Mouse (Mus musculus): Measurements from ENCODE around the gene Samd1. TPM values are rescaled to one million over a fixed set of nuclear protein-coding genes. Genes with fewer than 3 reads are reported as not detected.

The Samd1 gene
- 8.8 and 10.6 TPM in 2 replicates for polyA plus RNA-seq (2015; fragmentation: Nextera tagmentation; extraction: Ambion mirVana)

DNA sequence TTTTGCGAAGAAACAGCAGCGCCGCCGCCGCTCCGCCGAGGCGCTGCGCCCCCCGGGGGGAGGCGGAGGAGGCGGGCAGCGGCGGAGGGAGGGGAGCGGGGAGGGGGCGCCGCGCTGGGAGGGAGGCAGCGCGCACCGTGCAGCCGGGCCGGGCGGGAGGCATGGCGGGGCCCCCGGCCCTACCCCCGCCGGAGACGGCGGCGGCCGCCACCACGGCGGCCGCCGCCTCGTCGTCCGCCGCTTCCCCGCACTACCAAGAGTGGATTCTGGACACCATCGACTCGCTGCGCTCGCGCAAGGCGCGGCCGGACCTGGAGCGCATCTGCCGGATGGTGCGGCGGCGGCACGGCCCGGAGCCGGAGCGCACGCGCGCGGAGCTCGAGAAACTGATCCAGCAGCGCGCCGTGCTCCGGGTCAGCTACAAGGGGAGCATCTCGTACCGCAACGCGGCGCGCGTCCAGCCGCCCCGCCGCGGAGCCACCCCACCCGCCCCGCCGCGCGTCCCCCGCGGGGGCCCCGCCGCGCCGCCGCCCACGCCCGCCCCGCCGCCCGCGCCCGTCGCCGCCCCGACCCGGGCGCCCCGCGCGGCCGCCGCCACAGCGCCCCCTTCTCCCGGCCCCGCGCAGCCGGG is at the start of gene Samd1:
TSS of gene Samd1 (plus strand) at position 162 of the 631 bp plus-strand sequence.
- ATAC-seq (ENCODE audit: insufficient number of reproducible peaks, low FRiP score, low TSS enrichment, low read depth), result no peak
- Histone ChIP-seq H3K4me2 (peak within 1 kb of the TSS; percentile 86), H3K27me3 (no peaks in the 10 kb centered on the region), H3K36me3 (peaks cover 44% of the 10 kb centered on the region), H3K27ac (peak within 1 kb of the TSS; percentile 97), H3K9ac (peak within 1 kb of the TSS; percentile 80), H3K9me3 (no peaks in the 10 kb centered on the region), H3K4me3 (peak within 1 kb of the TSS; percentile 80), H3K4me1 (peaks cover 36% of the 10 kb centered on the region)
- WGBS, result 0% methylated on average over 55 of the region's 112 CpGs

DNA sequence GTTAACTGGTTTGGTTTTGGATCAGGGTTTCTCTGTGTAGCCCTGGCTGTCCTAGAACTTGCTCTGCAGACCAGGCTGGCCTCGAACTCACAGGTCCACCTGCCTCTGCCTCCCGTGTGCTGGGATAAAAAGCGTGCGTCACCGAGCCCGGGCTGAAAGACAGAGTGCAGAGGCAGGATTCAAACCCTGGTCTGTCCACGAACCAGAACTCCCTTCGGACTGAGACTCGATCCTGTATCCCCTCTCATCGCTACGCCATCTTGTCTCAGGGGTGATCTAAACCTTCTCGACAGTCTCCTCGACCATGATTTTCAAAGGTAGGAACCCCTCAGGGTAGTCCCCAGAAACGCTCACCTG is 42.7 kb upstream of the Samd1 start:
- ATAC-seq (ENCODE audit: insufficient number of reproducible peaks, low FRiP score, low TSS enrichment, low read depth), result no peak
- peak overlapping the region; percentile 37; the same call in 1 of the 2 replicates for H3K9ac ChIP-seq
- H3K27me3 ChIP-seq, result no peaks in the 10 kb centered on the region
- peak overlapping the region; percentile 65 for H3K4me3 ChIP-seq
- peak overlapping the region; percentile 90 for H3K4me2 ChIP-seq
- under 1% methylated on average over 14 of the region's 14 CpGs for WGBS
- H3K9me3 ChIP-seq, result no peaks in the 10 kb centered on the region
- peaks cover 19% of the 10 kb centered on the region for H3K4me1 ChIP-seq
- no peak overlapping the region for H3K27ac ChIP-seq
- H3K36me3 ChIP-seq, result no peaks in the 10 kb centered on the region

DNA sequence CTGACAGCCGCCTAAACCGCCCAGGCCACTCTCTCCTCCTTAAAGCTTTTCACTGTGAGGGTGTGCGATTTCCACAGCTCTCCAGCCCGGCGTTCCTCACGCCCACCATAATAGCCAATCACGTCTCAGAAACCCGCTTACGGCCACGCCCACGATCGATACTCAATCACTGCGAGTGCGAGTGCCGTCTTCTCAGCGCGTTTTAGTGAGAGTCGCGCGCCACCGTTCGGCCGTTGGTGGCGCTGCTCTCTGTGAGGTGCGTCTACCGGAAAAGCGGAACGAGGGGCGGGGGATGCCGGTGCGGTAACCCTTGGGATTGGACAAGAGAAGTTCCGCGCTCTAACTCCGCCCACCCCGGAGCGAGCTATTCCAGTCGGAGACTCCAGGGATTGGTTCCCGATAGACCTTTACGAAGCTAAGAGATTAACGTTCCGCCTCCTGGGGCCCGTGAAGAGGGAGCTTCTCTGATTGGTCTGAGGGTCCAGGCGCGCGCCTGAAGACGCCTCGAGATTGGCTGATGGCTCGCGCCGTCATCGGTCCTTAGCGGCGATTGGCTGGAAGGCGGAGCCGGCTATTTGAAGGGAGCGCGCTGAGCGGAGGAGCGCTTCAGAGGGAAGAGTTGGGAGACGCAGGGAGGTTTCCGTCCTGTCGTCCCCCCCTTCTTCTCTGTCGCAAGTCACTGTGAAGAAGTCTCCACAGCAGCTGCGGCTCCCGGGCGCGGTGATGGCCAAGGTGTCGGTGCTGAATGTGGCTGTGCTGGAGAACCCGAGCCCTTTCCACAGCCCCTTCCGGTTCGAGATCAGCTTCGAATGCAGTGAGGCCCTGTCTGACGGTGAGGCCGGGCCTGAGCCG is 42.1 kb upstream of the Samd1 start, which contains the start of the genes Gm10644 and Asf1b:
TSS of gene Gm10644 (minus strand) at position 100 of the 852 bp plus-strand sequence.
TSS of gene Asf1b (plus strand) at position 402 of the 852 bp plus-strand sequence.
- no peaks in the 10 kb centered on the region for H3K27me3 ChIP-seq
- WGBS, result under 1% methylated on average over 75 of the region's 75 CpGs
- H3K4me3 ChIP-seq, result peak within 1 kb of the TSS; percentile 65
- peak within 1 kb of the TSS; percentile 24; the same call in 1 of the 2 replicates for H3K27ac ChIP-seq
- H3K9ac ChIP-seq, result peak within 1 kb of the TSS; percentile 37
- H3K9me3 ChIP-seq, result no peaks in the 10 kb centered on the region
- ATAC-seq (ENCODE audit: insufficient number of reproducible peaks, low FRiP score, low TSS enrichment, low read depth), result peak; percentile 99
- peak within 1 kb of the TSS; percentile 90 for H3K4me2 ChIP-seq
- peaks cover 19% of the 10 kb centered on the region for H3K4me1 ChIP-seq
- no peaks in the 10 kb centered on the region for H3K36me3 ChIP-seq

DNA sequence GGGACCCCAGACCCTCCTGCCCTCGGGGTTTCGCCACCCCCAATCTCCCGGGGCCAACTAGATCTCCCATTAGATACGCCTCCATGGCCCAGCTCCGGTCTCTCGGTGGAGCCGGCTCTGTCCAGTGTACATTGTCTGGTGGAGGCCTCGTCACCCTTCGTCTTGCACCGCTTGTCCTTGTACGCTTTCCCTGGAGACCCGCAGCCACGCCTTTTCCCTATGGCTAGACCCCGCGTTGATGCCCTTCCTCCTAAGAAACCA is 41.6 kb upstream of the Samd1 start:
- H3K9me3 ChIP-seq, result no peaks in the 10 kb centered on the region
- peak overlapping the region; percentile 24; the same call in 1 of the 2 replicates for H3K27ac ChIP-seq

DNA sequence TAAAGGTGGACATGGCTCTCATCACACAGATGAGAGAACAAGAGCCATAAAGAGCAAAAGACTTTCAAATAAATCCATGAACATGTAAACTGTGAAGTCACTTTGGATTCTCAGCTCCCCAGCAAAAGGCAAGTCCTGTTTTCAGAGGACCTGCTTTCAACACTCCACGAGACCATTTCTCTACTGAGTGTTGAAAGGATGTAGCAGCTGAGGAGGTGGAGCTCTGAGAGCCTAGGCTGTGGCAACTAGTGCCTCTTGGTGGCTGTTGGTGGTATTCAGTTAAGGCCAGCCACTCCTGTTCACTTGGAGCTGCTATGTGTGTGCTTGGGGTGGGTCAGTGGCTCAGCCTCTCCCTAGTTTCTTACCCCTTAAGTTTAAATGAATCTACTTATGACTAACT is 40.7 kb upstream of the Samd1 start:
- H3K36me3 ChIP-seq, result no peaks in the 10 kb centered on the region
- H3K27ac ChIP-seq, result no peak overlapping the region
- H3K4me2 ChIP-seq, result peak overlapping the region; percentile 90
- peaks cover 19% of the 10 kb centered on the region for H3K4me1 ChIP-seq
- WGBS, result 23% methylated on average over 1 of the region's 1 CpGs
- no peak for ATAC-seq (ENCODE audit: insufficient number of reproducible peaks, low FRiP score, low TSS enrichment, low read depth)
- peak overlapping the region; percentile 65; the same call in 1 of the 2 replicates for H3K4me3 ChIP-seq
- no peak overlapping the region for H3K9ac ChIP-seq
- H3K9me3 ChIP-seq, result no peaks in the 10 kb centered on the region
- no peaks in the 10 kb centered on the region for H3K27me3 ChIP-seq

More for the DNA sequence above, 41.6 kb upstream of the Samd1 start:
- Histone ChIP-seq H3K4me3 (peak overlapping the region; percentile 65), H3K4me2 (peak overlapping the region; percentile 90), H3K9ac (peak overlapping the region; percentile 29), H3K36me3 (no peaks in the 10 kb centered on the region), H3K27me3 (no peaks in the 10 kb centered on the region), H3K4me1 (peaks cover 19% of the 10 kb centered on the region)
- 2% methylated on average over 15 of the region's 15 CpGs for WGBS
- ATAC-seq (ENCODE audit: insufficient number of reproducible peaks, low FRiP score, low TSS enrichment, low read depth), result no peak

- H3K27ac ChIP-seq, result no peak overlapping the region
- H3K27me3 ChIP-seq, result no peaks in the 10 kb centered on the region
- H3K4me3 ChIP-seq, result no peak overlapping the region
- H3K4me2 ChIP-seq, result no peak overlapping the region
- H3K9me3 ChIP-seq, result no peaks in the 10 kb centered on the region
- no peak for ATAC-seq (ENCODE audit: insufficient number of reproducible peaks, low FRiP score, low TSS enrichment, low read depth)
- H3K36me3 ChIP-seq, result peaks cover 15% of the 10 kb centered on the region; the same call in 1 of the 2 replicates
- WGBS, result 89% methylated on average over 5 of the region's 5 CpGs
- H3K4me1 ChIP-seq, result no peaks in the 10 kb centered on the region
- no peak overlapping the region for H3K9ac ChIP-seq
Observed at GRCm38 (mm10) chr8:83964015-83964765, 33.3 kb upstream of the Samd1 start.

GRCm38 (mm10) chr8:83967701-83968100 is 29.8 kb upstream of the Samd1 start:
- Histone ChIP-seq H3K9me3 (no peaks in the 10 kb centered on the region), H3K4me3 (no peak overlapping the region), H3K27ac (no peak overlapping the region), H3K9ac (no peak overlapping the region), H3K27me3 (no peaks in the 10 kb centered on the region), H3K36me3 (peaks cover 21% of the 10 kb centered on the region), H3K4me2 (no peak overlapping the region), H3K4me1 (peaks cover 4% of the 10 kb centered on the region; the same call in 1 of the 2 replicates)
- WGBS, result 91% methylated on average over 7 of the region's 7 CpGs
- no peak for ATAC-seq (ENCODE audit: insufficient number of reproducible peaks, low FRiP score, low TSS enrichment, low read depth)

- H3K4me1 ChIP-seq, result peaks cover 21% of the 10 kb centered on the region
- H3K36me3 ChIP-seq, result peaks cover 14% of the 10 kb centered on the region; the same call in 1 of the 2 replicates
- no peak overlapping the region for H3K4me2 ChIP-seq
- ATAC-seq (ENCODE audit: insufficient number of reproducible peaks, low FRiP score, low TSS enrichment, low read depth), result no peak
- H3K4me3 ChIP-seq, result no peak overlapping the region
- H3K27ac ChIP-seq, result no peak overlapping the region
- 80% methylated on average over 4 of the region's 4 CpGs for WGBS
- no peaks in the 10 kb centered on the region for H3K9me3 ChIP-seq
- H3K27me3 ChIP-seq, result no peaks in the 10 kb centered on the region
- H3K9ac ChIP-seq, result no peak overlapping the region
Observed at GRCm38 (mm10) chr8:83971121-83971520, 26.4 kb upstream of the Samd1 start.

DNA sequence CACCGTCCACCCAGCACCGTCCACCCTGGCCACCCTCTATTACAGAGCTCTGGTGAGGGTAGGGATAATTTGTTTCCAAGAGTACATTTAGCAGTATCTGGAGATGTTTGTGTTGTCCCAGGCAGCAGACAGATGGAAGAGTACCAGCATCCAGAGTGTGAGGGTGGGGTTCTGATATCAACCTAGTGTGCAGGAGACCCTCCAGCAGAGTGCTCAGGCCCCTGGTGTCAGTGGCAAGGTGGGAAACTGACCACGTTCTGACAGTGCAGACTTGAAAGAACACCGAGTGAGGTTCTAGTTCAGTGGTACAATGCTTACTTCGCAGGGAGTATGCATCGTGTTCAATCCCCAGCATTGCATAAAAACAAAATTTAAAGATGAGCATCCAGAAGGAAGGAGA is 25.8 kb upstream of the Samd1 start:
- H3K9ac ChIP-seq, result peak overlapping the region; percentile 51; the same call in 1 of the 2 replicates
- H3K36me3 ChIP-seq, result peaks cover 14% of the 10 kb centered on the region; the same call in 1 of the 2 replicates
- no peak for ATAC-seq (ENCODE audit: insufficient number of reproducible peaks, low FRiP score, low TSS enrichment, low read depth)
- H3K27me3 ChIP-seq, result no peaks in the 10 kb centered on the region
- H3K4me1 ChIP-seq, result peaks cover 21% of the 10 kb centered on the region
- H3K27ac ChIP-seq, result peak overlapping the region; percentile 23; the same call in 1 of the 2 replicates
- WGBS, result 75% methylated on average over 6 of the region's 6 CpGs
- no peaks in the 10 kb centered on the region for H3K9me3 ChIP-seq
- H3K4me3 ChIP-seq, result peak overlapping the region; percentile 100
- peak overlapping the region; percentile 87 for H3K4me2 ChIP-seq

- Histone ChIP-seq H3K4me3 (peak within 1 kb of the TSS; percentile 100), H3K27me3 (no peaks in the 10 kb centered on the region), H3K27ac (peak within 1 kb of the TSS; percentile 75), H3K9ac (peak within 1 kb of the TSS; percentile 96), H3K4me2 (peak within 1 kb of the TSS; percentile 87), H3K4me1 (peaks cover 28% of the 10 kb centered on the region), H3K36me3 (peaks cover 12% of the 10 kb centered on the region; the same call in 1 of the 2 replicates), H3K9me3 (no peaks in the 10 kb centered on the region)
- ATAC-seq (ENCODE audit: insufficient number of reproducible peaks, low FRiP score, low TSS enrichment, low read depth), result peak; percentile 99
- under 1% methylated on average over 79 of the region's 94 CpGs for WGBS
Observed at GRCm38 (mm10) chr8:83972150-83973120, 25.0 kb upstream of the Samd1 start, which contains the start of gene Prkaca. TSS of gene Prkaca (plus strand) at chr8:83972993.
